Mouse (Mus musculus): ENCODE data around the gene Skil. TPM values are rescaled to one million over a fixed set of nuclear protein-coding genes. Genes with fewer than 3 reads are reported as not detected.

The Skil gene
- total and polyA plus RNA-seq, 3 experiments = 7.4 to 8.6 TPM; not detected in 1

DNA sequence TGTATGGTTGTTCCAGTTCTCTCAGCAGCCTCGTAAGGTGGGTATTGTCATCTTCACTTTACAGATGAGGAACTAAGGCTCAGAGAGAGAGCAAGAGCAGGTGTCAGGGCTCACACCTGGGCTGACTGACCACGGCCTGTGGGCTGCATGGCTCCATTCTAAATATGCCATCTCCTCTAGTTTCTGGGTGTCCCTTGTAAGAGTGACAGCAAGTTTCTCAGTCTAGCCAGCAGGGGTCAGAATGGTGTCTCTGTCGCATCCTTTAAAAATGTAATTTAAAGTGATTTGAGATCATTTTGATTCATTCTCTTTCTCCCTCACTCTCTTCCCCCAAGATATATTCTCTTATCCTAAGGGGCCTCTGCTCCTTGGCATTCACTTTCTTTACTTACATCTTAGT is 47.6 kb upstream of the Skil start:
- TF ChIP-seq RAD21 (IDR thresholded peaks at IDR 0.05; ENCODE audit: low read depth, low read length) (peak; percentile 50), CTCF (IDR thresholded peaks at IDR 0.05 in 2 of 3, conservative IDR thresholded peaks at IDR 0.05 in 1 of 3; ENCODE audit: control insufficient read depth in 1 of 3, insufficient read depth in 1 of 3, low read depth in 2 of 3, low read length in 3 of 3, poor library complexity in 1 of 3, severe bottlenecking in 1 of 3) (peak; percentile 18 to 67 (median 28); a peak in 4 of 6 replicates), ZC3H11A (IDR thresholded peaks at IDR 0.05; ENCODE audit: low read depth, low read length) (0 out of 2 replicates have a peak, but pooled peaks have one; percentile 24), SMC3 (IDR thresholded peaks at IDR 0.05; ENCODE audit: low read depth, low read length) (peak; percentile 75), HCFC1 (IDR thresholded peaks at IDR 0.05; ENCODE audit: low read depth, low read length) (no peak), NRF1 (IDR thresholded peaks at IDR 0.05; ENCODE audit: insufficient read depth, low read depth, low read length, poor library complexity, severe bottlenecking) (no peak)
- DNase-seq (ENCODE audit: low read depth, low spot score) = peak; percentile 36
- no peaks in the 10 kb centered on the region for H3K36me3 ChIP-seq (ENCODE audit: control insufficient read depth in 1 of 2, insufficient read depth in 2 of 2, low read length in 2 of 2)

DNA sequence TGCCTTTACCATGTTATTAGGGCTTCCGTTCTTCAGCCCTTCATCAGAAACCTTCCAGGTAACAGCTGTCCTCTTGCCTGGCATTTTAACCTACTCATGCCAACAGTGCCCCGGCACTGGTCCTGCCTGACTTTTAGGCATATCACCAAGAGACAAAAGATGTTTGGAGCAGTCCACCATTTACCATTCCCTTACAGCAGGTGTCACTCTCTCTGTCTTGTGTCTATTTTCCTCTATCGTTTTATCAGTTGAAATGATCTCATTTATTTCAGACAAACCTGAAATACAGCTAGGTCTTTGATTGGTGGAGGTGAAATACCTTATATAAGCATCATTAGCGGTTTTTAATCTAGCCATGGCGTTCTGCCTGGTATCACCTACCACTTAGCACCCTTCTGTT is 45.8 kb upstream of the Skil start:
- Histone ChIP-seq H3K36me3 (ENCODE audit: control insufficient read depth in 1 of 2, insufficient read depth in 2 of 2, low read length in 2 of 2) (no peaks in the 10 kb centered on the region; a peak in 1 of 4 replicates), H3K27me3 (ENCODE audit: control insufficient read depth in 1 of 2, insufficient read depth in 2 of 2, low read length in 2 of 2) (no peaks in the 10 kb centered on the region), H3K4me1 (ENCODE audit: control insufficient read depth in 1 of 2, insufficient read depth in 2 of 2, low read length in 2 of 2) (peaks cover 0 to 2% of the 10 kb centered on the region in 2 experiments; a peak in 1 of 4 replicates), H3K4me3 (ENCODE audit: control insufficient read depth in 1 of 2, insufficient read depth in 1 of 2, low read depth in 2 of 2, low read length in 2 of 2) (no peak overlapping the region), H3K9me3 (replicated peaks; ENCODE audit: insufficient read depth, low read length) (no peaks in the 10 kb centered on the region), H3K27ac (ENCODE audit: control insufficient read depth, low read depth, low read length) (no peak overlapping the region), H3K9ac (ENCODE audit: control insufficient read depth, low read depth, low read length, poor library complexity, severe bottlenecking) (no peak overlapping the region), H3K79me2 (ENCODE audit: control insufficient read depth, insufficient read depth, low read length, poor library complexity) (no peaks in the 10 kb centered on the region)
- TF ChIP-seq MAX (IDR thresholded peaks at IDR 0.05; ENCODE audit: low read length) (no peak), MEF2A (IDR thresholded peaks at IDR 0.05; ENCODE audit: extremely low read depth, insufficient replicate concordance, low read depth, low read length, poor library complexity, severe bottlenecking) (no peak), UBTF (IDR thresholded peaks at IDR 0.05; ENCODE audit: borderline replicate concordance, insufficient read depth, low read depth, low read length) (no peak), NRF1 (IDR thresholded peaks at IDR 0.05; ENCODE audit: insufficient read depth, low read depth, low read length, poor library complexity, severe bottlenecking) (no peak), CTCF (IDR thresholded peaks at IDR 0.05 in 2 of 3, conservative IDR thresholded peaks at IDR 0.05 in 1 of 3; ENCODE audit: control insufficient read depth in 1 of 3, insufficient read depth in 1 of 3, low read depth in 2 of 3, low read length in 3 of 3, poor library complexity in 1 of 3, severe bottlenecking in 1 of 3) (peak in 1 of 3 experiments; percentile 24; a peak in 2 of 6 replicates), TBP (IDR thresholded peaks at IDR 0.05; ENCODE audit: low read depth, low read length) (no peak), GATA1 (IDR thresholded peaks at IDR 0.05; ENCODE audit: low read depth, low read length) (no peak), E2F4 (IDR thresholded peaks at IDR 0.05; ENCODE audit: borderline replicate concordance, low read depth, low read length) (no peak), TCF12 (IDR thresholded peaks at IDR 0.05; ENCODE audit: low read depth, low read length) (no peak), USF2 (IDR thresholded peaks at IDR 0.05; ENCODE audit: borderline replicate concordance in 1 of 2, insufficient read depth in 1 of 2, low read depth in 1 of 2, low read length in 2 of 2) (no peak), CHD1 (IDR thresholded peaks at IDR 0.05; ENCODE audit: low read depth, low read length) (no peak), ZMIZ1 (IDR thresholded peaks at IDR 0.05; ENCODE audit: low read depth, low read length) (no peak), SMC3 (IDR thresholded peaks at IDR 0.05; ENCODE audit: low read depth, low read length) (peak; percentile 29; the same call in 1 of the 2 replicates), ZC3H11A (IDR thresholded peaks at IDR 0.05; ENCODE audit: low read depth, low read length) (no peak)
- DNase-seq (ENCODE audit: low read depth, low spot score) = no peak

More for the DNA sequence above, 47.6 kb upstream of the Skil start:
- H3K27ac ChIP-seq (ENCODE audit: control insufficient read depth, low read depth, low read length) = no peak overlapping the region
- H3K79me2 ChIP-seq (ENCODE audit: control insufficient read depth, insufficient read depth, low read length, poor library complexity) = no peaks in the 10 kb centered on the region
- H3K4me3 ChIP-seq (ENCODE audit: control insufficient read depth in 1 of 2, insufficient read depth in 1 of 2, low read depth in 2 of 2, low read length in 2 of 2) = no peak overlapping the region
- H3K4me1 ChIP-seq (ENCODE audit: control insufficient read depth in 1 of 2, insufficient read depth in 2 of 2, low read length in 2 of 2) = no peaks in the 10 kb centered on the region
- H3K9me3 ChIP-seq (replicated peaks; ENCODE audit: insufficient read depth, low read length) = no peaks in the 10 kb centered on the region
- no peak overlapping the region for H3K9ac ChIP-seq (ENCODE audit: control insufficient read depth, low read depth, low read length, poor library complexity, severe bottlenecking)
- no peaks in the 10 kb centered on the region for H3K27me3 ChIP-seq (ENCODE audit: control insufficient read depth in 1 of 2, insufficient read depth in 2 of 2, low read length in 2 of 2)
